Mouse (Mus musculus): ENCODE measurements around the gene Milr1. TPM values are rescaled to one million over a fixed set of nuclear protein-coding genes. Genes with fewer than 3 reads are reported as not detected.

The Milr1 gene
- polyA plus RNA-seq, 1 experiment from 2014 or later, result 0.95 TPM

DNA sequence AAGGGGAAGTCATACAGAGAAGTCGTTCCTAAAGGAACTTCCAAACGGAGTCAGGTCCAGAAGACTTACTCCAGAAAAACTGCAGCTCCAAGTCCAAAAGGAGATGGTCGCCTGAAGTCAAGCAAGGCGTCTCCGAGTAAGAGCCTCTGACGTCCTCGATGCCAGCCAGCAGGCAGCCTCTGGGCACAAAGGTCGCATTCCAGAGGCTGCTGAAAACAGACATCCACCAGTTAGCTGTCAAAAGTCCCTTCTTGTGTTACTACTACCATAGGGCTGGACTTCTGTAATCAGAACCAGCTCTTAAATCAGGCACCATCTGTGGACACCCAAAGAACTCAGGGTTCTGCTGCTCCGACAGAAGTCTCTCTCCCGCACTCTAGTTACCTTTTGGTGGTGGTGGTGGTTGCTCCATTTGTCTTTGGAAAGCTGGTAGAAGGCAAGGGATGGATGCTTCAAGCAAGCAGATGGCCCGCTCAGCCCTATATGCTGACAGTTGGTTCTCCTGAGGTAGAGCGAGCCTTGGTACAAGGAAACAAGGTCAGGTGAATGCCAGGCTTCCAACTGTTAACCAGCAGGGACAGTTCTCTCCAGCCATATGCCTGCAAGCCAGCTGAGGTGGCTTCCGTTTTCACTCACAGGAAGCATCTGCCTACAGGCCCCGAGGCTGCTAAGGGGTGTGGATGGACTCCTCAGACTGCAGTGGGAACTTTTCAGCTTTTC, 63.7 kb downstream of the Milr1 start:
- Histone ChIP-seq H3K27me3 (replicated peaks) (no peaks in the 10 kb centered on the region), H3K9ac (no peak overlapping the region), H3K27ac (ENCODE audit: poor library complexity, severe bottlenecking) (no peak overlapping the region), H3K9me3 (replicated peaks) (no peaks in the 10 kb centered on the region), H3K36me3 (peaks cover 84% of the 10 kb centered on the region), H3K4me1 (replicated peaks) (peaks cover 20% of the 10 kb centered on the region), H3K4me2 (no peak overlapping the region), H3K4me3 (no peak overlapping the region)
- ATAC-seq (ENCODE audit: insufficient number of reproducible peaks, low FRiP score), result no peak
- WGBS, result 75% methylated on average over 14 of the region's 14 CpGs

DNA sequence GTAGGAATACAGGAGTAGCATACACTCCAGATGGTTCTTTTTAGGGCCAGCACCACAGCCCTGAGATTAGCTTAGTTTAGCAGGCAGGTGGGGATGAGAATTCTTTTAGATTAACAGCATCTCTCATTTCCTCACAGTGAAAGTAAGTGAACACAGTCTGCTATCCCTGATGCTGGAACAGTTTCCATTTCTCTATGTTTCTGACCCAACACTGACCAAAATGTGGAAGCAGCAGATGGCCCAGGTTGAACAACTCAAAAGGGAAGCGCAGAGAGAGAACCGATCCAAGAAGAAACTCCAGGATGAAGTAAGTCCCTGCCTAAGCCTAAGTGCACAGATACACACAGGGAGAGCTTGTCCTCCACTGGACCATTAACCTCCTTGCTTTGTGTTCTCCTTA, 64.3 kb downstream of the Milr1 start:
- peaks cover 82% of the 10 kb centered on the region for H3K36me3 ChIP-seq
- H3K4me3 ChIP-seq, result no peak overlapping the region
- H3K4me2 ChIP-seq, result no peak overlapping the region
- no peak for ATAC-seq (ENCODE audit: insufficient number of reproducible peaks, low FRiP score)
- WGBS, result 95% methylated on average over 2 of the region's 2 CpGs
- H3K27ac ChIP-seq (ENCODE audit: poor library complexity, severe bottlenecking), result no peak overlapping the region
- no peaks in the 10 kb centered on the region for H3K9me3 ChIP-seq (replicated peaks)
- H3K9ac ChIP-seq, result no peak overlapping the region
- no peaks in the 10 kb centered on the region for H3K27me3 ChIP-seq (replicated peaks)
- peaks cover 20% of the 10 kb centered on the region for H3K4me1 ChIP-seq (replicated peaks)

DNA sequence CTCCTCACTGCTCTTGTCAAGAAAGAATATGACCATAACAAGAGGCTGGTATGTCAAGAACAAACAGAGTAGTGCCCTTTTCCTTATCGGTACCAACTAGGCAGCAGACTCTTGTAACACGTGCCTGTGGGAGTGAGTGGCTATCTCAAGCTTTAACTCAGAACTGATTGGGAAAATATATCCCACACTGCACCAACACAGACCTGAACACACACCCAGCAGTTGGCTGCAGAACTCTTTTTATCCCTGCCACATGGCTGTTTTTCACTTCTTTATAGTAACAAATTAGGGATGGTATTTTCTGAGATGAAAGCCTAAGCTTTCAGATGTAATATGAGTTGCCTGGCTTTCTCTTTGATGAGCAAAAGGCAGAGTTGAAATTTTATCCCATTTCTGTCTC, 64.7 kb downstream of the Milr1 start:
- Histone ChIP-seq H3K4me1 (replicated peaks) (peaks cover 20% of the 10 kb centered on the region), H3K9me3 (replicated peaks) (no peaks in the 10 kb centered on the region), H3K36me3 (peaks cover 82% of the 10 kb centered on the region), H3K27me3 (replicated peaks) (no peaks in the 10 kb centered on the region), H3K9ac (no peak overlapping the region), H3K27ac (ENCODE audit: poor library complexity, severe bottlenecking) (no peak overlapping the region), H3K4me2 (no peak overlapping the region), H3K4me3 (no peak overlapping the region)
- no peak for ATAC-seq (ENCODE audit: insufficient number of reproducible peaks, low FRiP score)
- whole genome bisulfite sequencing, result 69% methylated on average over 2 of the region's 2 CpGs

DNA sequence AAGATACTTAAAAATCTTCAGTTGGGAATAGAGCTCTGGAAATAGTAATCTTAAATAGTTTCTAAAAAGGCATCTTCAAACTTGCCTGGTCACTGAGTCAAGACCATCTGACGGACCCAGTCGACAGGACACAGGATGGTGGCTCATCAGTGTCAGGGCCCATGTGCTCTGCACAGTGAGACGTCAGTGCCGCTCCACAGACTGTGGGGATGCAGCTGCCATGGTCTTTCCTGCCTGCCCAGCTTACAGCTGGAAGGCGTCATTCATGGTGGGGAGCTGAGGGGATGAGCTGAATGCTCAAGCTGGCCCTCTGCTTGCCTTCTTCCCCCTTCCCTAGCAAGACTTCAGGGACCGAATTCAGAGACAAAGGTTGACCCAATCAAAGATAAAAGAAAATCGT, 65.3 kb downstream of the Milr1 start:
- Histone ChIP-seq H3K4me1 (replicated peaks) (peaks cover 25% of the 10 kb centered on the region), H3K27ac (ENCODE audit: poor library complexity, severe bottlenecking) (no peak overlapping the region), H3K27me3 (replicated peaks) (no peaks in the 10 kb centered on the region), H3K4me3 (no peak overlapping the region), H3K9me3 (replicated peaks) (no peaks in the 10 kb centered on the region), H3K36me3 (peaks cover 80% of the 10 kb centered on the region), H3K4me2 (no peak overlapping the region), H3K9ac (no peak overlapping the region)
- 77% methylated on average over 7 of the region's 7 CpGs for WGBS
- no peak for ATAC-seq (ENCODE audit: insufficient number of reproducible peaks, low FRiP score)

DNA sequence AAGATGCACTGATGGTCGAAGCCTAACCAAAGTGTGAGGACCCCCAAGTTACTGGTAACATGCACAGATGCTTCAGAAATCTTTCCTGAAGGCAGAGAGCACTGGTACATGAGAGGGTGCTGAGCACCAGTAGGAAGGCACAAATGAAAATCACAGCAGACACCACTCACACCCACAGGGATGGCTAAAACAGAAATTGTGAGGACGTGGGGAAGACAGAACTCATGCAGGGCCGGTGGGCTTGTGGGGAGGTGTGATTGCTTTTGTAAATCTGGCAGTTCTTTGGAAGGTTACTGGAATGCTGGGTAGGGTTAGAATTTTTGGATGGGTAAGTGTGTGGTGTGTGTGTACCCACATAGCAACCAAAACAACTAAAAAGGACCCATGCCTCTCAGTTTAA, 66.1 kb downstream of the Milr1 start:
- 86% methylated on average over 3 of the region's 3 CpGs for WGBS
- Histone ChIP-seq H3K9ac (no peak overlapping the region), H3K4me3 (no peak overlapping the region), H3K4me1 (replicated peaks) (peaks cover 28% of the 10 kb centered on the region), H3K36me3 (peaks cover 73% of the 10 kb centered on the region), H3K9me3 (replicated peaks) (no peaks in the 10 kb centered on the region), H3K27ac (ENCODE audit: poor library complexity, severe bottlenecking) (no peak overlapping the region), H3K27me3 (replicated peaks) (no peaks in the 10 kb centered on the region), H3K4me2 (no peak overlapping the region)
- no peak for ATAC-seq (ENCODE audit: insufficient number of reproducible peaks, low FRiP score)

DNA sequence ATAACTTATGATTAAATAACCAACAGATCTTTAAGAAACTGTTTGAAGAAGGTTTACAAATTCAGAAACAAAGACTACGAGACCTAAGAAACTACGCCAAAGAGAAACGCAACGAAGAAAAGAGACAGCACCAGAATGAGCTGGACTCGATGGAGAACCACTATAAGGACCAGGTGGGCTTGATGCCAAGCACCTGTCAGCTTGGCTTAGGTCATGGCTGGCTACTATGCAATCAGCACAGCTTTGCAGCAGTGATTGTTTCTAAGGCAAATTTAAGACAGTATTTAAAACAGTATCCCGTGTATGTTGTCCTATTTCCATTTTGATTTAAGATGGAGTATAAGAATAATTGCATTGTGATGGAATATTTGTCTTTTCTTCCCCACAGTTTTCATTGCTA, 66.8 kb downstream of the Milr1 start:
- H3K4me3 ChIP-seq, result no peak overlapping the region
- peaks cover 73% of the 10 kb centered on the region for H3K36me3 ChIP-seq
- H3K9me3 ChIP-seq (replicated peaks), result no peaks in the 10 kb centered on the region
- peak overlapping the region; percentile 41; the same call in 1 of the 2 replicates for H3K27ac ChIP-seq (ENCODE audit: poor library complexity, severe bottlenecking)
- no peak overlapping the region for H3K9ac ChIP-seq
- H3K4me2 ChIP-seq, result no peak overlapping the region
- H3K27me3 ChIP-seq (replicated peaks), result no peaks in the 10 kb centered on the region
- peaks cover 34% of the 10 kb centered on the region for H3K4me1 ChIP-seq (replicated peaks)
- 83% methylated on average over 6 of the region's 6 CpGs for WGBS
- ATAC-seq (ENCODE audit: insufficient number of reproducible peaks, low FRiP score), result no peak

DNA sequence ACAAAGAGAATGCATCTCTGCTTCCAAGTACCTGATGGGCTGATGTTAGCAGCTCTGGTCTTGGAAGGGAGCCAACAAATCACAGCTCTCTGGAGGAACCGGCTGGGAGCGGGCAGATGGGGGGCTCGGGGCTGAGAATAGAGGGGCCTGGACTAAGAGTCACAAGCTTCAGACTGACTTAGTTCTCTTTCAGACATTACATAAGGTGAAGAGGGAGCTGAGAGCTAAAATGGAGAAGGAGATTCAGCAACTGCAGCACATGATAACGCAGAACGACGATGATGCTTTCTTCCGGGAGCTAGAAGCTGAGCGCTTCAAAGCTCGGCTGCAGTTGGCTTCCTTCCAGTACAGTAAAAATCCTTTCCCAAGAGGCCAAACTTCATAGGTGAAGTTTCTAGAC, 67.3 kb downstream of the Milr1 start:
- peak; percentile 58; the same call in 1 of the 2 replicates for ATAC-seq (ENCODE audit: insufficient number of reproducible peaks, low FRiP score)
- H3K9me3 ChIP-seq (replicated peaks), result no peaks in the 10 kb centered on the region
- H3K4me2 ChIP-seq, result peak overlapping the region; percentile 51
- peaks cover 34% of the 10 kb centered on the region for H3K4me1 ChIP-seq (replicated peaks)
- H3K27ac ChIP-seq (ENCODE audit: poor library complexity, severe bottlenecking), result peak overlapping the region; percentile 66
- peaks cover 67% of the 10 kb centered on the region for H3K36me3 ChIP-seq
- WGBS, result 19% methylated on average over 9 of the region's 9 CpGs
- H3K4me3 ChIP-seq, result 0 out of 2 replicates have a peak overlapping the region, but pooled peaks have one; percentile 18
- H3K27me3 ChIP-seq (replicated peaks), result no peaks in the 10 kb centered on the region
- no peak overlapping the region for H3K9ac ChIP-seq

Small RNA genes within 50 kb of the gene (microRNA-seq; reads per million reads assigned to microRNA genes)
- not detected for gene Gm25994
- 12.3 reads per million, percentile 27 among the genes with 10 or more reads in this experiment for gene Mir3064

Other genes starting within 250 kb of the Milr1 start
- 19.8 and 20.2 TPM in 2 replicates for gene Tex2, start 137.8 kb upstream of the Milr1 start, polyA plus RNA-seq (2016; fragmentation: Nextera tagmentation; extraction: Ambion mirVana)
- 67.9 and 73.1 TPM in 2 replicates for gene Pecam1, start 598 bp upstream of the Milr1 start, polyA plus RNA-seq (2016; fragmentation: Nextera tagmentation; extraction: Ambion mirVana)
- 6.9 and 7.6 TPM in 2 replicates for gene Polg2, start 28.3 kb downstream of the Milr1 start, polyA plus RNA-seq (2016; fragmentation: Nextera tagmentation; extraction: Ambion mirVana)
- 243 and 248 TPM in 2 replicates for gene Ddx5, start 38.0 kb downstream of the Milr1 start, polyA plus RNA-seq (2016; fragmentation: Nextera tagmentation; extraction: Ambion mirVana)
- gene Cep95, start 38.0 kb downstream of the Milr1 start, polyA plus RNA-seq (2016; fragmentation: Nextera tagmentation; extraction: Ambion mirVana), result 14.9 and 16.2 TPM in 2 replicates
- gene Smurf2, start 169.5 kb downstream of the Milr1 start, polyA plus RNA-seq (2016; fragmentation: Nextera tagmentation; extraction: Ambion mirVana), result 12.0 and 12.2 TPM in 2 replicates
- 301 and 321 TPM in 2 replicates for gene Kpna2, start 248.3 kb downstream of the Milr1 start, polyA plus RNA-seq (2016; fragmentation: Nextera tagmentation; extraction: Ambion mirVana)

Data from heart, embryonic 12.5 days (tissue).